Mouse (Mus musculus) left cerebral cortex, adult 18-20 months (tissue): ENCODE results near the gene Cfap43. TPM values are rescaled to one million over a fixed set of nuclear protein-coding genes. Genes with fewer than 3 reads are reported as not detected.

ENCODE experiments used
- DNase-seq, 2 experiments: peaks; one replicate each; pipeline ENCODE4 v3.0.0; 2021 to 2022; ENCODE audit warnings: low spot score in 2 of 2, mixed read lengths in 1 of 2
- total RNA-seq, 2 experiments: library from RNA; stranded (reverse); gene quantifications; 2 replicates each; pipeline ENCODE4 v1.2.3; 2021

The Cfap43 gene
- total RNA-seq, 2 experiments from 2014 or later = 0.45 to 0.70 TPM

- DNase-seq = no peak
These were observed 120.5 kb downstream of the Cfap43 start for GRCm38 (mm10) chr19:47798583-47798982.

GRCm38 (mm10) chr19:47796699-47797098, 122.4 kb downstream of the Cfap43 start:
- DNase-seq = no peak

- peak; percentile 76 to 80 for DNase-seq
These were observed 123.9 kb downstream of the Cfap43 start for GRCm38 (mm10) chr19:47795009-47795728.

- DNase-seq = no peak
These were observed 124.8 kb downstream of the Cfap43 start for GRCm38 (mm10) chr19:47794331-47794730.

- no peak for DNase-seq
These were observed 128.6 kb downstream of the Cfap43 start for GRCm38 (mm10) chr19:47790316-47791020.

GRCm38 (mm10) chr19:47783898-47784297, 135.2 kb downstream of the Cfap43 start:
- no peak for DNase-seq

- DNase-seq = no peak
These were observed 138.1 kb downstream of the Cfap43 start for GRCm38 (mm10) chr19:47780972-47781371.

- DNase-seq = peak in 1 of 2 experiments; percentile 10
These were observed 138.9 kb downstream of the Cfap43 start for GRCm38 (mm10) chr19:47780145-47780544.

- no peak for DNase-seq
These were observed 141.2 kb downstream of the Cfap43 start for GRCm38 (mm10) chr19:47777847-47778246.

GRCm38 (mm10) chr19:47755625-47756024, 163.5 kb downstream of the Cfap43 start:
- DNase-seq = no peak

GRCm38 (mm10) chr19:47754931-47755330, 164.2 kb downstream of the Cfap43 start:
- DNase-seq = no peak

- no peak for DNase-seq
These were observed 165.2 kb downstream of the Cfap43 start for GRCm38 (mm10) chr19:47753921-47754320.

- DNase-seq = no peak
These were observed 166.6 kb downstream of the Cfap43 start for GRCm38 (mm10) chr19:47752456-47752855.

GRCm38 (mm10) chr19:47750391-47750790, 168.7 kb downstream of the Cfap43 start:
- DNase-seq = no peak

GRCm38 (mm10) chr19:47748950-47749349, 170.1 kb downstream of the Cfap43 start:
- no peak for DNase-seq

GRCm38 (mm10) chr19:47747072-47747471, 172.0 kb downstream of the Cfap43 start:
- DNase-seq = no peak

GRCm38 (mm10) chr19:47731931-47732330, 187.2 kb downstream of the Cfap43 start:
- DNase-seq = peak; percentile 38 to 56

GRCm38 (mm10) chr19:47731071-47731881, 187.8 kb downstream of the Cfap43 start, which contains the start of gene Sfr1:
Sfr1 (plus strand) TSS chr19:47731682.
- DNase-seq = peak; percentile 99 to 100

GRCm38 (mm10) chr19:47730691-47731070, 188.4 kb downstream of the Cfap43 start:
- peak; percentile 57 to 63 for DNase-seq

GRCm38 (mm10) chr19:47725643-47726140, 193.4 kb downstream of the Cfap43 start:
- no peak for DNase-seq

- DNase-seq = no peak
These were observed 194.2 kb downstream of the Cfap43 start for GRCm38 (mm10) chr19:47724903-47725302.
